Mouse (Mus musculus) heart, postnatal 0 days (tissue): ENCODE measurements around the gene Rabac1. TPM values are rescaled to one million over a fixed set of nuclear protein-coding genes. Genes with fewer than 3 reads are reported as not detected.

Experiments
- ATAC-seq: fragments of 200-750 bp; cut with Nextera tagmentation; 2 replicates; pipeline ENCODE4 v1.8.0; 2017; ENCODE audit warnings: low read depth, moderate number of reproducible peaks, moderate library complexity; ENCODE audit not compliant: insufficient read depth
- DNase-seq: peaks from one replicate; pipeline ENCODE4 v3.0.0-alpha.2; 2016; ENCODE audit warnings: low spot score
- H3K27ac ChIP-seq: fragments of 300-500 bp; sonication (generic); 2 replicates; pipeline ENCODE4 v1.5.1; 2014; ENCODE audit warnings: low read depth, mild to moderate bottlenecking
- H3K27me3 ChIP-seq: fragments of 300-500 bp; sonication (generic); 2 replicates; pipeline ENCODE4 v1.6.1; 2014; ENCODE audit warnings: low read length, mixed read lengths; ENCODE audit not compliant: control insufficient read depth, insufficient read depth
- H3K36me3 ChIP-seq: fragments of 300-500 bp; sonication (generic); replicated peaks from 2 replicates; pipeline ENCODE4 v1.6.1; 2014; ENCODE audit warnings: low read length, mixed read lengths; ENCODE audit not compliant: control insufficient read depth, insufficient read depth
- H3K4me1 ChIP-seq: fragments of 300-500 bp; sonication (generic); 2 replicates; pipeline ENCODE4 v1.6.1; 2014; ENCODE audit warnings: antibody characterized with exemption; ENCODE audit not compliant: control insufficient read depth, insufficient read depth
- H3K4me2 ChIP-seq: fragments of 300-500 bp; sonication (generic); 2 replicates; pipeline ENCODE4 v1.6.1; 2014; ENCODE audit warnings: low read depth, mild to moderate bottlenecking, low read length, moderate library complexity
- H3K4me3 ChIP-seq: fragments of 300-500 bp; sonication (generic); 2 replicates; pipeline ENCODE4 v1.5.1; 2014; ENCODE audit warnings: low read depth, low read length
- H3K9ac ChIP-seq: fragments of 300-500 bp; sonication (generic); replicated peaks from 2 replicates; pipeline ENCODE4 v1.6.1; 2014; ENCODE audit warnings: low read depth, low read length, mixed read lengths
- H3K9me3 ChIP-seq: fragments of 300-500 bp; sonication (generic); replicated peaks from 2 replicates; pipeline ENCODE4 v1.6.1; 2016; ENCODE audit warnings: low read length; ENCODE audit not compliant: control insufficient read depth
- CTCF ChIP-seq: IDR thresholded peaks from 2 replicates; pipeline ENCODE4 v1.5.1; 2016; ENCODE audit warnings: antibody characterized with exemption, control low read depth, low read depth
- EP300 ChIP-seq: IDR thresholded peaks from 2 replicates; pipeline ENCODE4 v1.6.1; 2016; ENCODE audit warnings: antibody characterized with exemption, low read depth
- WGBS: fragments of 180-500 bp; shearing (Covaris S2); extraction: QIAGEN DNeasy Blood & Tissue Kit; methylation state at CpG from one replicate; pipeline ENCODE4 v1.1.7; 2014; 5-methylcytosine and 5-hydroxymethylcytosine counted together
- polyA plus RNA-seq: library from polyadenylated mRNA; unstranded; fragments of >200 nt; fragmentation: Nextera tagmentation; extraction: Ambion mirVana; gene quantifications from 2 replicates; pipeline ENCODE4 v1.2.1, GENCODE M21; 2015
- total RNA-seq: library from RNA; depleted of rRNA; stranded (reverse); fragments of >200 nt; gene quantifications from 2 replicates; pipeline ENCODE4 v1.2.3, GENCODE M21; 2014; ENCODE audit warnings: low replicate concordance

Gene Rabac1
- total and polyA plus RNA-seq, 2 experiments from 2014 or later, result 357 to 609 TPM

GRCm38 (mm10) chr7:24987941-24988340, 15.4 kb upstream of the Rabac1 start:
- no peak overlapping the region for H3K4me2 ChIP-seq
- TF ChIP-seq EP300 (no peak), CTCF (no peak)
- ATAC-seq (no peak), DNase-seq (no peak)
- H3K27ac ChIP-seq, result no peak overlapping the region
- no peaks in the 10 kb centered on the region for H3K9me3 ChIP-seq
- no peak overlapping the region for H3K4me3 ChIP-seq
- no peaks in the 10 kb centered on the region for H3K4me1 ChIP-seq
- H3K9ac ChIP-seq, result no peak overlapping the region
- H3K27me3 ChIP-seq, result no peaks in the 10 kb centered on the region
- 65% methylated on average over 14 of the region's 14 CpGs for WGBS
- H3K36me3 ChIP-seq, result no peaks in the 10 kb centered on the region

GRCm38 (mm10) chr7:24985799-24986198, 13.2 kb upstream of the Rabac1 start:
- H3K9me3 ChIP-seq, result no peaks in the 10 kb centered on the region
- H3K4me1 ChIP-seq, result no peaks in the 10 kb centered on the region
- H3K36me3 ChIP-seq, result no peaks in the 10 kb centered on the region
- WGBS, result 66% methylated on average over 5 of the region's 5 CpGs
- H3K27ac ChIP-seq, result no peak overlapping the region
- no peak overlapping the region for H3K4me3 ChIP-seq
- TF ChIP-seq CTCF (no peak), EP300 (no peak)
- no peak overlapping the region for H3K4me2 ChIP-seq
- ATAC-seq (no peak), DNase-seq (no peak)
- no peak overlapping the region for H3K9ac ChIP-seq
- H3K27me3 ChIP-seq, result no peaks in the 10 kb centered on the region

GRCm38 (mm10) chr7:24984307-24984706, 11.8 kb upstream of the Rabac1 start:
- WGBS, result 81% methylated on average over 2 of the region's 2 CpGs
- Histone ChIP-seq H3K4me3 (no peak overlapping the region), H3K4me2 (no peak overlapping the region), H3K36me3 (no peaks in the 10 kb centered on the region), H3K9me3 (no peaks in the 10 kb centered on the region), H3K27ac (no peak overlapping the region), H3K27me3 (no peaks in the 10 kb centered on the region), H3K4me1 (no peaks in the 10 kb centered on the region), H3K9ac (no peak overlapping the region)
- TF ChIP-seq EP300 (no peak), CTCF (no peak)
- DNase-seq (no peak), ATAC-seq (no peak)

GRCm38 (mm10) chr7:24983396-24983795, 10.8 kb upstream of the Rabac1 start:
- H3K27ac ChIP-seq, result no peak overlapping the region
- WGBS, result 74% methylated on average over 5 of the region's 5 CpGs
- H3K4me2 ChIP-seq, result no peak overlapping the region
- ATAC-seq, result no peak
- H3K27me3 ChIP-seq, result no peaks in the 10 kb centered on the region
- TF ChIP-seq CTCF (no peak), EP300 (no peak)
- DNase-seq, result no peak
- H3K9me3 ChIP-seq, result no peaks in the 10 kb centered on the region
- no peaks in the 10 kb centered on the region for H3K4me1 ChIP-seq
- H3K4me3 ChIP-seq, result no peak overlapping the region
- H3K36me3 ChIP-seq, result no peaks in the 10 kb centered on the region
- no peak overlapping the region for H3K9ac ChIP-seq

- WGBS, result 67% methylated on average over 7 of the region's 7 CpGs
- TF ChIP-seq EP300, result no peak
- TF ChIP-seq CTCF, result no peak
- no peak for ATAC-seq
Observed at GRCm38 (mm10) chr7:24980439-24980838, 7.9 kb upstream of the Rabac1 start.

GRCm38 (mm10) chr7:24978781-24979180, 6.2 kb upstream of the Rabac1 start:
- Histone ChIP-seq H3K9ac (no peak overlapping the region), H3K4me3 (no peak overlapping the region), H3K4me1 (no peaks in the 10 kb centered on the region), H3K27me3 (no peaks in the 10 kb centered on the region), H3K36me3 (no peaks in the 10 kb centered on the region), H3K9me3 (no peaks in the 10 kb centered on the region), H3K4me2 (no peak overlapping the region), H3K27ac (no peak overlapping the region)
- DNase-seq (no peak), ATAC-seq (no peak)
- WGBS, result 74% methylated on average over 7 of the region's 7 CpGs
- TF ChIP-seq CTCF, result no peak

More at GRCm38 (mm10) chr7:24980439-24980838, 7.9 kb upstream of the Rabac1 start:
- Histone ChIP-seq H3K4me3 (no peak overlapping the region), H3K4me1 (no peaks in the 10 kb centered on the region), H3K9me3 (no peaks in the 10 kb centered on the region), H3K27me3 (no peaks in the 10 kb centered on the region), H3K4me2 (no peak overlapping the region), H3K27ac (no peak overlapping the region), H3K36me3 (no peaks in the 10 kb centered on the region), H3K9ac (no peak overlapping the region)
- DNase-seq, result no peak
